Mouse (Mus musculus) MN1 (cell line): ENCODE results near the gene Mrpl18.
"Not testable (repeated sequence)": the region's sequence is repeated elsewhere in the genome, so short reads cannot be mapped to it uniquely, and the experiment has no call there.

Experiments used
- DNase-seq: peaks from one replicate; pipeline ENCODE4 v3.0.0-alpha.2; 2016; ENCODE audit warnings: low spot score

Gene Mrpl18

DNA sequence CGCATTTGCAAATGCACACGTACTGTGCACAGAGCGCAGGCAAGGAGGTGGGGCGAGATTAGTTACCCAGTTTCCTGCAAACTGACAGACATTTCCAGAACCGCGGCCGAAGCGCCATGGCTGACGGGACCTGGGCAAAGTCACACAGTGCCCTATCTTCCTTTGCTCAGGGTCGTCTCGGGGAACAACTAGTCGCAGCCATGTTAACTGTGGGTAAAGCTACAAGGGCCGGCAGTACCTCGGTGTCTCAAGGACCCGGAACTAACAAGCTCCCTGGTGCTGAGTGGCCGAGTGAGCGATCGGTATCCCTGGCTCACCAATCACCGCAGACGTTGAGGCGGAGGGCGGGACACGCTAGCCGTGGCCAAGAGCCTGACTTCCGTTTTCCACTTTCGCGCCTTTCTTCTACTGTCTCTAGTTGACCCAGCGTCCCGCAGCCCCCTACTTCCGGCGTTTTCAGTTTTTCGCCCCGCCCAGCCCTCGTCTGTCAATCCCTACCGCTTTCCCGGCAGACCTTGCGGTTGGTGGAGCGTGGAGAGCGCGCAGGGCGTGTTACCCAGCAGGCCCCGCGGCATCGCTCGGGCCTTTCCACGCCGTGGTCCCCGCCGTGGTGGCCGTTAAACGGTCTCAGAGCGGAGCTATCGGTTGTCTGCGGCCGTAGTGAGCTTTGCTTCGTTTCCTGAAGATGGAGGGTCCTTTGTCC, at the start of gene Mrpl18:
Gene Mrpl18, minus strand, starts transcription at position 465 of the 703 bp plus-strand sequence.
- DNase-seq, result peak; percentile 100

DNA sequence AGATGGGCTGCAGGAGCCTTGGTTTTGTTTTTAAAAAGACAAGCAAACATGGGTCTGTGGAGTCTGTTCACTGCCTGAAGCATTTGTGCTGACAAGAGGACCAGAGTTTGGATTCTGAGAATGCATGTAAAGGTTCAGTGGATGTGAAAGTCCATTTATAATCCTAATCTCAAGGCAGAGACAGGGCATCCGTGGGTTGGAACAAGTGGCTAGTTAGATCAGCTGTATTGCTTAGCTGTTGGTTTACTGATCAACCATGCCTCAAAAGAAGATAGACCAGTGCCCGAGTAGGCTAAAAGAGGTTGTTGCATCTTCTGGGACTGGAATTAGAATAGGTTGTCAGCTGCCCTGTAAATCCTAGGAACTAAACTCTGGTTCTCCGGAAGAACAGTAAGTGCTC, 47.3 kb upstream of the Mrpl18 start:
- DNase-seq, result no peak

DNA sequence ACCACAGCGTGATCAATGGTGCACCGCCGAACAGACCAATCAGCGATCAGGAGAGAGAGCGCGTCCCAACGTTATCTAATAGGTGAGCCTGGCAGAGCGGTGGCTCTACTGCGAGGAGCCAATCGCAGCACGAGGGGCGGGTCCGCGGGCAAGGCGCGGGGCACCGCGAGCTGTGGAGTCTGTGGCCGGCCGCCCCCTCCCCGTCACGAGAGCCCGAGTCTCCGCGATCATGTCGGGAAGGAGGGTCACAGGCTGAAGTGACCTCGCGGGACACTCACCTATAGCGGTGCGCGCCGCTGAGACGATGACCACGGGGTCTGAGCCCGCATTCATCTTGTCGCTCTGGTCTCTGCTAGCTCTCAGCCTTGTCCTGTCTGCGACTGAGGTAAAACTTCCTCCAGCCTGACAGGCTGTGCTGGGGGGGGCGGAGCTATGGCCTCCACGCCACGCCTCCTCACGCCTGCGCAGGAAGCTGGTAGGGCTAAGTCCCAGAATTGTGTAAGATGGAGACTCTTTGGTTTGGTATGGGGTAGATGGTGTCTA, 44.3 kb upstream of the Mrpl18 start, which contains the start of gene Acat2:
Gene Acat2, minus strand, starts transcription at position 417 of the 543 bp plus-strand sequence.
- peak; percentile 91 for DNase-seq

DNA sequence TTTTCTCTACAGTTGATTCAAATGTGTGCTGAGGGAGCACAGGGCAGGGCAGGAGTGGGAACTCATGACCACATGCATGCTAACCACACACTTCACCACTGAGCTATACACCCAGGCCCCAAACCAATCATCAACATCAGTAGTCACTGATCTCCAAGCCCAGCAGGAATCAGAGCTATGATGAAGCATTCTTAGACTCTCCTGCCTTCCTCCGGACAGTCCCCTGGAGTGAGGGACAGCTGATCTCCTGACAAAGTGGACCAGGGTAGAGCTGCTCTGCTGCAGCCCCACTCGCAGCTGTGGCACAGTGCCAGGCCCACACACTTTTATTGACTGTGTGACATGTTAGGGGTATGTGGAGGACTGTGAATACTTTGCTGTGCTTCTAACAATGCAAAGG, 43.2 kb upstream of the Mrpl18 start:
- not testable (repeated sequence) for DNase-seq

DNA sequence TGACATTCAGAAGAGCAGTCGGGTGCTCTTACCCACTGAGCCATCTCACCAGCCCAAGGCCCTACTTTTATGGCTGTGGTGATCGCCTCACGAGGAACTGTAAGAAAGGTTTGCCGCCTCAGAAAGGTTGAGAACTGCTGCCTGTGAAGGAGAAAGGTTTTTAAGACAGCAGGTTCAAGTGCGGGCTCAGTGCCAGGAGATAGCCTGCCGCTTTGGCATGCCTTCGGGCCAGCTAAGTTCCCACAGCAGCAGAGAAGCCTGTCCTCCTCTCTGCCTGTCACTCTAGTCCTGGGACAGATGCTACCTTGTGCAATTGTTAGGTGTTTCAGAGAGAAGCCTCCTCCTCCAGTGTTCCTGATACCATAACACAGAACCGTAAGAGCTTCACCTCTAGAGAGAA, 40.5 kb upstream of the Mrpl18 start:
- DNase-seq, result no peak

DNA sequence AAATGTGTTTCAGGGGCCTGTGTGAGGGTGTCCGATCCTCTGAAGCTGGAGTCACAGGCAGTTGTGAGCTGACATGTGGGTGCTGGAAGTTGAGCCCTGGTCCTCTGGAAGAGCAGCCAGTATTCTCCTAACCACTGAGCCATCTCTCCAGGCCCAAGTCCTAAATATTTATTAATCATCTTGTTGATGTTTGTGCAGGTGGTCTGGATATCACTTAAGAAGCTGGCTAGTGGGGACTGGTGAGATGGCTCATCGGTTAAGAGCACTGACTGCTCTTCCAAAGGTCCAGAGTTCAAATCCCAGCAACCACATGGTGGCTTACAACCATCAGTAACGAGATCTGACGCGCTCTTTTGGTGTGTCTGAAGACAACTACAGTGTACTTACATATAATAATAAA, 33.5 kb upstream of the Mrpl18 start:
- no peak for DNase-seq

DNA sequence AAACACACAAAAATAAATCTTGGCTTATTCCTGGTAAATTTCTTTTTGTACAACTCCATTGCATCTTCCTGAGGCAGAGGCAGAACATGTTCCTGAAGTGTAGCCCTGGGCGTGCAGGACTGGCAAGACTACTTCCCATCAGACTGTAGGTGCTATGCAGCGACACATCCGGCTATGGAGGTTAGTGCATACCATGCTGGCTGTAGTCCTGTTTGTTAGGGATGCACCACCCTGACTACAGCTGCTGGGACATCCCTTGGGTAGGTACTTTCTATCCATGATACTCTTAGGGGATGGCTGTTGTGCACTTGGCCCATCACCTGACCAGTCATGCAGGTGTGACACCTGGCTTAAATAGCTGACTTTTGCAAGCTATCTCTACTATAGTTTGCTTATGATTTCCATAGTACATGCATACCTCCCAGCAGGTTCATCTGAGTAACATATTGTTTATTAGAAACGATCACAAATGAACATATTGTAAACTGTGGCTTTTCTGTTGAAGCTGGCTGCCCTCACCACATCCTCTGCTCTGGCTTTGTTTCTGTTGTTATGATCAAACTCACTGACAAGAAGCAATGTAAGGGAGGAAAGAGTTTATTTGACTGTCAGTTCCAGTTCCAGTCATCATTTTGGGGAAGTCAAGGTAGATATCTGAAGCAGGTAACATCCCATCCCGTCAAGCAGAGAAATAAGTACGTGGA, 26.5 kb upstream of the Mrpl18 start:
- DNase-seq, result no peak

DNA sequence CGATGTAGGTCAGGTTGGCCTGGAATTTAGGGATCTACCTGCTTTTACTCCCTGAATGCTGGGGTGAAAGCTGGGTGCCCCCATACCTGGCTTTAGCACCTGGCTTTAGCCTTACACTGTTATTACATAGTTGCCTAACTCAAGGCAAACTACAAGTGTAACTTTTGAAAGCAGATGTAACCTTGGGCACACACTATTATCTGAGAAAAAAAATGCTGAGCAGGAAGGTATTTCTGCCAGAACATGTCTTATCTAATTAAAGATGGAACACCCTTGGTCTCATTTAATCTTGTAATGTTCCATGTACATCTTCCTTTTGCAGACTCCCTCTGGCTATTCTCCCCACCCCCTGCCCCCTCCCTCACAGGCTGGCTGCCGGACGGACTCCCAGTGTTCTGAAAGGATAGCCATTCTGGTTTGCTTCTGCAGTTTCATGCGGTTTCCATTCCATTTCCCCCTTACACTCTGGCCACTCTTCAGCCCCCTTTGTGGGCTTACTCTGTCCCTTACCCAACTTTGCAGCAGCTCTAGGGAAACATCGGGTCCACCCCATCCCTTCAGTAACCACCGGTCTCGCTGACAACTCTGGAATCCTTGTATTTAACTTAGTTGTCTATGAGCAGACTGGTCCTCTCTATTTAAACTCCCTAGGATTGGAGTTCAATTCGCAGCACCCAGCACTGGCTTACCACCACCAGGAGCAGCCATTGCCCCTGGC, 25.6 kb upstream of the Mrpl18 start:
- no peak for DNase-seq

DNA sequence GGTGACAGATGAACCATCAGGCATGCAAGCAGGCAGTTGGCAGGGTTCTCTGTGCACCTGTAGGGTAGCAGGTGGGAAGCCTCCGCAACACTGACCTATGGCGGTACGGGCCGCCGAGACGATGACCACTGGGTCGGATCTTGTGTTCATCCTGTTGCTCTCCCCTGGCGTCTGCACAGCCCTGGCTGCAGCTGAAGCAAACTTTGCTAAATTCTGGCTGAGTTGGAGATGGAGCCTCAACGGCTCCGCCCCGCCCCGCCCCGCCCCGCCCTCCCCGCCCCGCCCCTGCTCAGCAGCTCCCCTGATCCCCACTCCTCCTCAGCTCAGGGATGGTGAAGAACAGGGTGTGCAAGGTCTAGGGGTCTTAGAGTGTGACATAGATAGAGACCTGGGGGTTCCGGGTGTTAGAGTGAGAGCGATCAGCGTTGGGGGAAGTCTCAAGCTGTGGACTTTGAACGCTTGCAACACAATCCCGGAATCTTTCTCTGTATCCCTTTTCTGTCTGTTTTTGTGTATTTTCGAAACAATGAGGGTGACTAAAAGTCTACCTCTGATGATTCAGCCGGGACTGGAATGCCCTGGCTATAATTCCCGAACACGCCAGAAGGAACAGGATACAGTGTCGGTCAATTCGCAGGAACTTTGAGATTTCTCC, 24.1 kb upstream of the Mrpl18 start, which contains the start of gene Acat3:
Gene Acat3, minus strand, starts transcription at position 450 of the 655 bp plus-strand sequence.
- DNase-seq, result no peak

DNA sequence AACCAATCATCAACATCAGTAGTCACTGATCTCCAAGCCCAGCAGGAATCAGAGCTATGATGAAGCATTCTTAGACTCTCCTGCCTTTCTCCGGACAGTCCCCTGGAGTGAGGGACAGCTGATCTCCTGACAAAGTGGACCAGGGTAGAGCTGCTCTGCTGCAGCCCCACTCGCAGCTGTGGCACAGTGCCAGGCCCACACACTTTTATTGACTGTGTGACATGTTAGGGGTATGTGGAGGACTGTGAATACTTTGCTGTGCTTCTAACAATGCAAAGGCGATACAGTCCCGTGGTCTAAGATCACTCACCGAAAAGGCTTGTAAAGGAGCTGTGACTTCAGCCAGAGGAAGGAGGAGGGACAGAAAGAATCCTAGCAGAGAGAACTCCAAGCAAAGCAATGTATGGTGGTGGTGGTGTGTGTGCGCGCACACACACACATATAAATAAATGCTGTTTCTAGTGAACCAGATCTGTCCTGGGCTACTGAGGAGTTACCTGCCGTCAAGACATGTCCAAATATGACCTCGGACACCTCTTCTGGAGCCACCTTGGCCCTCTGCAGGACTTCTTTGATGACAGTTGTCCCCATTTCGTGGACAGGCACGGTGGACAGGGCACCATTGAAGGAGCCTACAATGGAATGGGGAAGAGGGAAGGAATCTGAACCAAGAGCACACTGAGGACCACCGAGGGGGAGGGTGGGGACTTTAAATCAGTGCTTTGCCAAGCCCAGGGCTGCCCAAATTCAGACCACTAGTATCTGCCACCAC, 23.4 kb upstream of the Mrpl18 start:
- not testable (repeated sequence) for DNase-seq

DNA sequence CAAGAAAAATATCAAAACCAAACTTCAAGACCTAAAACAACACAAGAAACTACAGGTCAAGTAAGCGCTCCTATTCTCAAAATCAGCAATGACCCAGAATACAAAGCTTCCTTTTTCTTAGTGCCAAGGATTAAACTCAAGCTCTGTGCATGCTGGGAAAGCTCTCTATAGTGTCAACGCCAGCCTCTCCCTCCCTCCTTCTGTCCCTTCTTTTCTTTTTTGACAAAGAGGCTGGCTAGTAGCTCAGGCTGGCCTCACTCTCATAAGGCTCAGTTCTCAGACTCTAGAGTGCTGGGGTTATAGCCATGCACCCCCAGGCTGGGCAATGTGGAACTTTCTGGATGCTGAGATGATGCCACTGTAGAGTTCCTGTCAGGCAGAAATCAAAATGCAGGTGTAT, 21.9 kb upstream of the Mrpl18 start:
- no peak for DNase-seq

DNA sequence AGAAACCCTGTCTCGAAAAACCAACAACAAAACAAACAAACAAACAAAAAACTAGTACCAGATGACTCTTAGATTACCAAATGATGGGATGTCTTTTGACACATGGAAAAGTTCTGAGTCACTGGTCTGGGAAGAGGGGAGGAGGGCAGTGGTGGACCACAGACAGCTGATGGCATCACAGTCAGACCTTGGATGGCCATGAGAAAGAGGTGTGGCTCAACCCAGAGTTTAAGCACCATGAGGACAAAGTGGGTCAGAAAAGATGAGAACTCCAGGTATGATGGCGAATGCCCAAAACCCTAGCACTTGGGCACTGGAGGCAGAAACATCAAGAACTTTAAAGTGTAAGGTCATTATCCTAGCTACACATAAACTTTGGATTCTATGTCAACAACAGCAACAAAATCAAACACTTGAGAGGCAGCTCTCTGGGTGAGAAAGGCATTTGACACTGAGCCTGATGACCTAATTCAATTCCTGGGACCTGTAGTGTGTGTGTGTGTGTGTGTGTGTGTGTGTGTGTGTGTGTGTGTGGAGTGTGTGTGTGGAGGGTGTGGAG, 21.3 kb upstream of the Mrpl18 start:
- DNase-seq, result no peak

DNA sequence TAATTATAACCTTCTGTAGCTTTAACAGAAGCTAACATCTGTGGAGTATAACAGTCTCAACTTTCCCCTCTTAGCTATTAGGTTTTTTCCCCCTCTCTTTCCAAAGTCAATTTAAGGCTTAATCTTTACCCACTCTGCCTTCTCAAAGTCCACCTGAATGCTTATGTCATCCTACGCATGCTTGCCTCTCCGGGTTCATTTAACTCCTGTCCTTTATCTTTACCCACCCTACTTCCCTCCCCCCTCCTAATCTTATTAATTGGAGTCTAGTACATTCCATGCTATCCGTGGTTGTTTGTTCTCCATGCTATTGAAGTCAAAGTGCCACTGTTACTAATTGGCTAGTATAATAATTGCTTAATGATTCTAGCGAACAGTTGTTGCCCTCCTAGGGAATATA, 19.6 kb upstream of the Mrpl18 start:
- DNase-seq, result no peak

DNA sequence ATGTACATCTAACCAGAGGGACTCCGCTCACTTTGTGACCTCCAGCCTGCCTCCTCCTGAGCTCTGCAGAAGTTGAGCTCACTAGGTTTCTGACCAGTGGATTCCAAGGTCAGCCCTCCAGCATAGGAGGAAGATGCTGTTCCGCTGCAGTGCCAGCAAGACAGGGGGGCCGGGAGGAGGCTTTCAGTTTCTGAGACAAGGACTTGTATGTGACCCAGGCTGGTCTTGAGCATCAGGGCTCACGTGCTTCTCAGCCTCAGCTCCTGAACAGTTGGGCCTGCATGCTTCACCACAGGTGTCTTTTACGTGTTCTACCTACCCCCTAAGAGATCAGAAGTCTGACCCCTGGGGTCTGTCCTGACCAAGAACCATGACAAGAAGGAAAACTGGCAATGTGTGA, 15.4 kb upstream of the Mrpl18 start:
- DNase-seq, result not testable (repeated sequence)

DNA sequence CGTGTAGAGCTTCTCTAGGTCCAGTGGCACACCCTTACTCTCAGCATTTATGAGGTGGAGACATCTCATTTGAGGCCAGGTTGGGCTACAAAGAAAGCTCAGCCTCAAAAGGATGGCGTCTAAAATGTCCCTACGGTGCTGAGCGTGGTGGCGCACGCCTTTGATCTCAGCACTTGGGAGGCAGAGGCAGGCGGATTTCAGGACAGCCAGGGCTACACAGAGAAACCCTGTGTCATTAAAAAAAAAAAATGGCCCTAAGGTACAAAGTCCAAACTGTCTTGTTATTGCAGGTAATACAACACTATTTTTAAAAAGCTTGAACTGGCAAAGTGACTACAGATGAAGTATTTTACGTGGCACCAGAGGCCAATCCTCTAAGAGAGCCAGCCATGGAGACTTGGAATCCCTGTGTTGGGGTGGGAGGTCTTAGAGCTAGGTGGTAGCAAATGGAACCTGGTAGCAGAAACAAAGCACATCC, 9.6 kb upstream of the Mrpl18 start:
- no peak for DNase-seq

DNA sequence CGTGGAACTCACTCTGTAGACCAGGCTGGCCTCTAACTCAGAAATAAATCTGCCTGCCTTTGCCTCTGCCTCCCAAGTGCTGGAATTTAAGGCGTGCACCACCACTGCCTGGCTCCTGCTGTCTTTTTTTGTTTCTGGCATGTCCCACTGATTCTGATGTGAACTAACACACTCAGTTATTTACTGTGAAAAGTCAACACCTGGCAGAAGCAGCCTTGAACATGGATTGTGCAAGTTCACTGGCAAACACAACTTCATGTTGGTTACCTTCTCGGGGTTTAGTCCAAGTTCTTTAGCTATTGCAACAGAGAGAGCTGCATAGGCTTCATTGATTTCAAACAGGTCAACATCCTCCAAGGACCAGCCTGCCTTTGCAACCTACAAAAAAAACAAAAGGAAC, 8.9 kb upstream of the Mrpl18 start:
- no peak for DNase-seq

DNA sequence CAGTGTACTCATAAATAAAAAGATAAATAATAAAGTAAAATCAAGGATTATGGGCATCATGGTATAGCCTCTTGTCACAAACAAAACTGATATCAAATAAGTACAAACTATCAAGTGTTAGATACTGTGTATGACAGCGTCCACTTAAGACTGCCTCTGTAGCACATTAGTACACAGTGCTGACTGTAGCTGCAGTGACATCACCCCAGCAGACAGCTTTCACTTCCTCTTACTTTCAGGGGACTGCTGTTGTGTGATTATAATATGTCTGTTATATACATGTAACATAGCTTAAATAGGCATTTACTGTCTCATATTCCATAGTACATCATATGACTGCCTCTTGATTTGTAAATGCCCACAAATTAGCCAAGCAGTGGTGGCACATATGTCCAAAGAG, 4.9 kb upstream of the Mrpl18 start:
- DNase-seq, result no peak

DNA sequence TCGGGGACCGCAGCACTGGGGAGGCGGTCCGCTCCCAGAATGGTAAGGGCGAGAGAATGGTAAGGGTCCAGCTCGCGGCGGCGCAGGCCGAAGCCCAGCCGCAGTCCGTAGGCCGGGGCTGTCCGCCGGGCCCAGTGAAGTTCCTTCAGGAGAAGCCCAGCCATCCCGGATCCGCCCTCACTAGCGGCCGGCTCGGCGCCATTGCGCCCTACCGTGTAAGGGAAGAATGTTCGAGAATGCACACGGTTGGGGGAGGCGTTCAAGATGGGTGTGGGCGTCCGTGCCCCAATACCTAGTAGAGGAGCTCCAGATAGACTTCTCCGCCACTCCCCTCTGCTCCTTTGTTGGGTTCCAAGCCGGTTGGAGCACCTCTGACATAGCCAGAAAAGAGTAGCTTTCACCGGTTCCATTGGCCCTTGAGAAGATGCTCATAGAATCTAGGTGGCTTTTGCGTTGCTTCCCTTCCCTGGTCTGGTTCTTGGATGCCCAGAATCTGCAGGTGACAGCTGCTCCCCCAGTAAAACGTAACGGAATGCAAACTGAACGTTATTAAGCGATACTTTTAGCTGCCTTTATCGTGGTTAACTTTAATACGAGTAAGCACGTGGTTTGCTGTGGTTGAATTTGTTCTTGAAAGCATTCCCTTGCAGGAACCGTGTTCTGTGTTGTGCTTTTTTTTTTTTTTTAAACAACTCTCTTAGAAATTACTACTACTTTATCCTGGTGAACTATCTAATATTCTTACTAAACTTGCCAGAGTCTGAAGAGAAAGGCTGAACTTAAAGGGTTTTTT, 639 bp upstream of the Mrpl18 start:
- DNase-seq, result peak; percentile 61

DNA sequence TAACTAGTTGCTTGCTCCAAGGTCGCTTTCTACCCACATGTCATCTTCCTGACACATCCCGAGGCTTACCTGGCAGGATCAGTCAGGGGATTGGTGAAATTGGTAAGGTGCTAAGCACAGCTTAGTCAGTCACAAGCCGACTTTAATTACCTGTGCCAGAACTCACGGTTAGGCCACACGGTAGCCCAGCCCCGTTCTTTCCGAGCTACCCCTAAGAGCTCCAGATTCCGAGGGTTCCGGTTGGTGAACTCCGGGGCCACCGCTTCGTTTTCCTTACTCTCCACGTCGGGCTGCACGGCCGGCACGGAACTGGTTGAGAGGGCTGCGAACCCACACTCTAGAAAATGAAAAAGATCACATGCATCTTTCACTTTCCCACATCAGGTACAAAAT, 661 bp downstream of the Mrpl18 start, which contains the start of gene Tcp1:
Gene Tcp1, plus strand, starts transcription at position 214 of the 393 bp plus-strand sequence.
- DNase-seq, result no peak

DNA sequence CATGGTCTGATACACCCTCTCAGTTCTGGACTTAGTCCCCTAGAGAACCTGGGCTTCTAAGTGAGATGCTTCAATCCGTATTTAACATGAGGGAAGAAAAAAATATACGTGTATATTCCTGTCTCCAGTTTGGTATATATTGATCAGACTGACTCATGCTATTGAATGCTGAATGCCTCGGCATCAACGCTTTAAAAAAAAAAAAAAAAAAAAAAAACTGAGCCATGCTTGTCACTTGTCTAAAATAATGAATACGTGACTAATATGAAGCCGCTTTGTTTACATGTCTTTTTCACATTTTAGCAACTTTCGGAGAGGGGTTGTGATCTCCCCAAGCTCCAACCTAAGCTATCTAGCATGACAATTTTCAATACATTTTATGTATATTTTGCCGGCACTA, 5.8 kb downstream of the Mrpl18 start:
- no peak for DNase-seq
